ENCODE assay signal across 7 mouse cellular contexts in the genomic region with DNA sequence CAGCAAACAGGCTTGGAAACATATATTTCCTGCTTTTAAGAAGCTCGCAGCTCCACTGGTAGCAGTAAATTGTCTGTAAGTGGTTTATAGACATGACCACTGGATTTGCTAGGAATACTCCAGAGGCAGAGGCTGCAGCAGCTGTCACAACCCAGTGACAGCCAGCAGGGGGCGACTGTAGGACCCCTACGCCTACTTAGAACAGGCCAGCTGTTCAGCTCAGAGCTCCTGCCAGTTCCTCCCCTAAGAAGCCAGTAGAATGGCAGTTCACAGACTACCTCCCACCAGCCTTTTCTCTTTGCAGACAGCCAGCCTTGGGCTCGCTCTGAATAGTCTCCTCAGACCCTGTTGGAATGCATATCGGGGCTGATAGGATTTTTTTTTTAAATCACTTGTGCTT. TPM values are rescaled to one million over a fixed set of nuclear protein-coding genes. Genes with fewer than 3 reads are reported as not detected.
DNase-seq lines count a peak whose midpoint lies in the region.

No protein-coding gene starts in this region.

- peak; percentile 54 for DNase-seq in CD4-positive helper T cell, adult 2 months (ENCODE audit: low read depth, low spot score)
- peak; percentile 71 for DNase-seq in ES-CJ7 (ENCODE audit: low read depth, low spot score)
- DNase-seq in embryo, embryonic 11.5 days (ENCODE audit: low read depth, low spot score): peak; percentile 68
- peak; percentile 44 to 59 for DNase-seq in heart, postnatal 36 days
- DNase-seq in layer of hippocampus, adult 9-11 months: peak; percentile 74
- DNase-seq in lung, postnatal 25 days (ENCODE audit: low spot score): peak; percentile 34
- peak; percentile 87 for DNase-seq in retina, postnatal 1 day

- intact Hi-C loops in heart, postnatal 36 days (cut with DNase I): no loop called here

RNA-seq across cellular contexts. Expression of gene Lbp, which starts 10.7 kb away (rescaled TPM):
- total RNA-seq in heart, postnatal 36 days (2021): 1 to 10 TPM; 6.8 to 7.2 TPM

RNA-seq across cellular contexts. Expression of gene Snhg11, which starts 58.4 kb away (rescaled TPM):
- not detected for total RNA-seq in heart, postnatal 36 days (2021)

RNA-seq across cellular contexts. Expression of gene Bpi, which starts 59.1 kb away (rescaled TPM):
- total RNA-seq in heart, postnatal 36 days (2021): not detected

Comparison
In these comparisons a context has a peak if more than half of its experiments do, and no peak if none do; other contexts are left out.
1. Peak in every context shown above with its lines: DNase-seq.
2. DNase-seq: peak in every context shown above with its lines; median percentile 87 in retina, postnatal 1 day; 74 in layer of hippocampus, adult 9-11 months; 71 in ES-CJ7; 68 in embryo, embryonic 11.5 days; 54 in CD4-positive helper T cell, adult 2 months; 52 in heart, postnatal 36 days; 34 in lung, postnatal 25 days.